Mouse (Mus musculus) MEL (cell line): ENCODE data around the gene Pcbp4.

ENCODE experiments used
- CTCF ChIP-seq, 3 experiments: IDR thresholded peaks in 2 of 3; conservative IDR thresholded peaks in 1 of 3; 2 replicates each; pipeline ENCODE4 v1.5.1; 2011 to 2012; ENCODE audit warnings: low read length in 3 of 3, low read depth in 2 of 3, mild to moderate bottlenecking in 2 of 3, improper control_type of control experiment in 1 of 3, inconsistent platforms in 1 of 3, mixed read lengths in 1 of 3, moderate library complexity in 1 of 3; ENCODE audit not compliant: control insufficient read depth in 1 of 3, insufficient read depth in 1 of 3, poor library complexity in 1 of 3, severe bottlenecking in 1 of 3
- EP300 ChIP-seq, 2 experiments: IDR thresholded peaks; 2 replicates each; pipeline ENCODE4 v1.6.1; 2011; ENCODE audit warnings: improper control_type of control experiment in 2 of 2, low read length in 2 of 2, low read depth in 1 of 2, mild to moderate bottlenecking in 1 of 2
- MAX ChIP-seq: IDR thresholded peaks from 2 replicates; pipeline ENCODE4 v1.6.1; 2011; ENCODE audit warnings: low read length, improper control_type of control experiment
- MYC ChIP-seq: IDR thresholded peaks from 2 replicates; pipeline ENCODE4 v1.6.1; 2011; ENCODE audit warnings: low read depth, mild to moderate bottlenecking, low read length, improper control_type of control experiment, moderate library complexity
- NRF1 ChIP-seq: IDR thresholded peaks from 2 replicates; pipeline ENCODE4 v1.6.1; 2014; ENCODE audit warnings: low read depth, mild to moderate bottlenecking, inconsistent platforms, low read length, improper control_type of control experiment, moderate library complexity; ENCODE audit not compliant: poor library complexity, insufficient read depth, severe bottlenecking
- UBTF ChIP-seq: IDR thresholded peaks from 2 replicates; pipeline ENCODE4 v1.6.1; 2012; ENCODE audit warnings: low read depth, mild to moderate bottlenecking, inconsistent platforms, low read length, improper control_type of control experiment, moderate library complexity, borderline replicate concordance; ENCODE audit not compliant: insufficient read depth
- ZC3H11A ChIP-seq: IDR thresholded peaks from 2 replicates; pipeline ENCODE4 v1.6.1; 2012; ENCODE audit warnings: low read depth, mild to moderate bottlenecking, inconsistent platforms, low read length, improper control_type of control experiment

- TF ChIP-seq EP300 (IDR thresholded peaks at IDR 0.05; ENCODE audit: low read depth in 1 of 2, low read length in 2 of 2), result no peak
- TF ChIP-seq ZC3H11A, result no peak
- no peak for TF ChIP-seq NRF1
- TF ChIP-seq UBTF, result no peak
- TF ChIP-seq CTCF (IDR thresholded peaks at IDR 0.05 in 2 of 3, conservative IDR thresholded peaks at IDR 0.05 in 1 of 3; ENCODE audit: control insufficient read depth in 1 of 3, insufficient read depth in 1 of 3, low read depth in 2 of 3, low read length in 3 of 3, poor library complexity in 1 of 3, severe bottlenecking in 1 of 3), result no peak
- no peak for TF ChIP-seq MAX
- TF ChIP-seq MYC, result no peak
These were observed 51.2 kb downstream of the Pcbp4 start for GRCm38 (mm10) chr9:106504246-106504645.
